Mouse (Mus musculus) yolk sac, embryonic 10.5 days (tissue): ENCODE data around the gene Fbxw4.
A peak's percentile ranks its signal among the peaks of the same experiment; 100 is the strongest.

Experiments
- DNase-seq: peaks from one replicate; pipeline ENCODE4 v3.0.0-alpha.2; 2017; ENCODE audit warnings: low spot score

Fbxw4 gene

GRCm38 (mm10) chr19:45578976-45579375 is 81.1 kb downstream of the Fbxw4 start:
- DNase-seq, result no peak

GRCm38 (mm10) chr19:45577141-45577750 is 82.9 kb downstream of the Fbxw4 start:
- no peak for DNase-seq

DNA sequence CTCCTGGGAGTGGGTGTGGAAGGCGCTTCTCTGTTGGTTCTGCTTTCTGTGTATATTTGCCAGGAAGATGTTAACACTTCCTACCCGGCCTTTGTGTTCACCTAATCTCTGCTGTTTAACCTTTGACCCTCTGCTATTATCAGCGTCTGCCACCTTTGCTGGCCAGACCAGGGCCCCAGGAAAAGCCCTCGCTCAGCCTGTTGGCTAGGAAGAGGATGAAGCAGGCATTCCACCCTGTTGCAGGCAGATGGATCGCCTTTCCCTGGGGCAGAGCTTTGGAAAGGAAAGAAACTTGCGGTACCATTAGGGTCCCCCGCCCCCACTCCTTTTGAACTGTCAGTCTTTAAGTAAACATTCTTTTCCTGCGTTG is 84.5 kb downstream of the Fbxw4 start:
- DNase-seq, result peak; percentile 82

- no peak for DNase-seq
Observed at GRCm38 (mm10) chr19:45574941-45575631, 85.0 kb downstream of the Fbxw4 start.

- DNase-seq, result no peak
Observed at GRCm38 (mm10) chr19:45574339-45574898, 85.7 kb downstream of the Fbxw4 start.

DNA sequence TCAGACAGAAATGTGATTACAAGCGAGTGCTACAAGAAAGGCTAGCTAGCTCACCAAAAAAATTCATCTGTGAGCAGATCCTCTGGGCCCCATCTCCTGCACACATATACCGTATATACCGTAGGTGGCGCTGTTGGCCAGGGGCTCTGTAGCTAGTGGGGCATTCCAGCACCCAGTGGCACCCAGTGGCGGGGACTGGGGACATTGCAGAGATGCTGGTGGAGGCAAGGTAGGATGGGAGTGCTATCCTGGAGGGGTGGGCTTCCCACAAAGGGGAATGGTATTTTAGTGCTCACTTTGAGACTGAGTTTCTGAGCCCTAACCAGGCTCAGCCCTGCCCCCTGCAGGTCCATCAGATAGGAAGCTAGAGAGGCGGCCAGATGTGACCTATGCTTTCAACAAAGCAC is 86.2 kb downstream of the Fbxw4 start:
- DNase-seq, result peak; percentile 58

- DNase-seq, result no peak
Observed at GRCm38 (mm10) chr19:45573033-45573432, 87.1 kb downstream of the Fbxw4 start.

DNA sequence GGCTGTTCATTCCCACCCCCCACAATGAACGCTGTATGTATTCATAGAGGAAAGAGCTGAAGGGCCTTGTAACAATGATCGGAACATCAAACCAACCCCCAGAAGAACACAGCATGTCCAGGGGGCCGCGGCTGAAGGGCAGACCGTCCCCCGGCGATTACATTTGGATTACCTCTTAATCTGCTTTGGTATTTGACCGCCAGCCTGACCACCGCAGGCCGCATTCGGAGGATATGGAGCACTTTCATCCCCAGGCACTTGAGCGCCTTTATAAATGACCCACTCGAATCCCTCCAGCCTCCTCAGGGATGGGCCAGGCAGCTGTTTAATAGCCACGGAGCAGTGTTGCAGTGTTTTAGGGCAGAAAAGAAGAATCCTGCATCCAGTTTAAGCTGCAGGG is 92.7 kb downstream of the Fbxw4 start:
- DNase-seq, result no peak

GRCm38 (mm10) chr19:45565925-45566715 is 94.0 kb downstream of the Fbxw4 start:
- no peak for DNase-seq

GRCm38 (mm10) chr19:45560153-45560890 is 99.8 kb downstream of the Fbxw4 start, which contains the start of the genes Poll and Gm17018:
Poll (minus strand) TSS chr19:45560531.
Gm17018 (plus strand) TSS chr19:45560615.
- peak; percentile 82 for DNase-seq

DNA sequence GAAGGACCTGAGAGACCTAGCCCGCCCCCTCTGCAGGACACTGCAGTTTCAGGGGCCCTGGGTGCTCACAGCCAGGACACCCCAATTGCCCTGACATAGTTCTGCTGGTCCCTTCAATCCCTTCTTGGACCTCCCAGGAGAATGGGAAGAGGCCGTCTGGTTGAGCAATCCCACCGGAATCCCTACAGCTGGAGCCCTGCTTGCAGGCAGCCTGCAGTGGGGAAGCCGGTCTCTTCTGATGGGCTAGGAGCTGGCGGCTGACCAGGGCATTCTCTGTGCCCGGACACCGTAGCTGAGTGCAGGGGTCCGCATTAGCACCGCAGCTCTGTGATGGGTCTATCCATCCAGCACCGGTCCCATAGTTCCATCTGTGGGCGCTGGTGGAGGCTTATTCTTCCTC is 106.0 kb downstream of the Fbxw4 start:
- DNase-seq, result no peak

DNA sequence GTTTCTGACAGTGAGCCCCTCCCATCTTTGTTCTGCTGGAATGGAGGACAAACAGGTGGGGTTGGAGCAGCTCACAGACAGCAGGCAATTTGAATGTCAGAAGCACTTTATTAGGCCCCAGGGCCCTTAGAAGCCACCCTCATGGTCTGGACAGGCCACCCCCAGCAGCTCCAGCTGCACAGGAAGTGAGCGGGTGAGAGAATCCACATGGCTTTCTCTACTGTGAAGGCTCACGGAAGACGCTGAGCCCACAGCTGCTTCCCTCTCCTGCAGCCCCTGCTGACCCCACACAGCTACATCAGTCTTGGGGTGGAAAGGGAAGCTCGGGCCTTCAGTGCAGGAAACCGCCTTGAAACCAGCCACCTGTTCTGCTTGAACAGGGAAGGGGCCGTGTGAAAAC is 107.9 kb downstream of the Fbxw4 start:
- no peak for DNase-seq

DNA sequence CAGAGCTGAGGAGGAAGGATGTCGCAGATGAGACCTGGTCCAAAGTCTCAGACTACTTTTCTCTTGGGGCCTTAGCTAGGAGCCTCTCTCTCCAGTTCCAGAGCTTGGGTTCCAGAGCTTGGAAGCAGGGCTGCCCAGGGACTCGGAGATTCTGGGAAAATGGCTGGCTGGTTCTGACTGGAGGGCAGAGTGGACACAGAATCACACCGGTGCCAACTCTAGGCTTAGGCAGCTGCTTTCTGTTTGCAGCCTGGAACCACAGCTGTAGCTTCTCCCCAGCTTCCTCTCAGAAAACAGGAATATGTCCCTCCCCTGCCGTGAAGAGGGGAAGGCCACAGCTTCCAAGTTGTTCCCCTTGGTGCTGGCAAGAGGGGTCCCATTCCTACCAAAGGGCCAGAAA is 110.2 kb downstream of the Fbxw4 start:
- DNase-seq, result no peak

DNA sequence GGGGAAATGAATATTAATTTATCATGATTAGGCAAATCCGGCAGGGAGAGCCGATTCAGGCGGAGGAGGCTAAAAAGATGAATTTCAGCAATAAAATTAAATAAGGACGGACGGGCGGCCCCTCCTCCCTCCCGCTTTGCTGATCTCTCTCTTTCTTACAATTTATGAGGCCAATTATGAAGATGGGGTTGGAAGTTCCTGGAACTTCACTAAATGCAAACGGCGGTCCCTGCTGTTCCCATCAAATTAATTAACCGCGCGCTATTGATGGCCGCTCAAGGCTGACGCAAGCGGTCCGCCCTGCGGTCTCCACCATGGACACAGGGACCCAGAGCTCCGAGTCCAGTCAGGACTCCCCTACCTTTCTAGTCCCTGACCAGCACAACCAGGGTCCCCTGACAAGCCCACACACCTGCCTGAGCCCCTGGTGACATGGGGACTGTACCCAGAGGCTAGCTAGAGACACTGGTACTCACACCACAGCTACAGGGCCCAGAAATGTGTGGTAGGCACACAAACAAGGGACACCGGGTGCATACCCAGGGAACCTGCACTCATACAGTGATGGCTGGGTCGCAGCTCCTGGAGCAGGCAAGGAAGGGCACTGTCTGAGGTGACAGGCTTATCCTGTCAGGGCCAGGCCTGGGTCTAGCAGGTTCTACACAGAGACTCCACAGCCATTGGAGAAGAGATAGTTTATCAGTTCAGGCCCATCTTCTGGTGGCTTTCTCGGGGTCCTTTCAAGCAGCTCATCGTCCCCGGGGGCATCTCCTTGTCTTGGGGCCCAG is 110.8 kb downstream of the Fbxw4 start:
- DNase-seq, result no peak

DNA sequence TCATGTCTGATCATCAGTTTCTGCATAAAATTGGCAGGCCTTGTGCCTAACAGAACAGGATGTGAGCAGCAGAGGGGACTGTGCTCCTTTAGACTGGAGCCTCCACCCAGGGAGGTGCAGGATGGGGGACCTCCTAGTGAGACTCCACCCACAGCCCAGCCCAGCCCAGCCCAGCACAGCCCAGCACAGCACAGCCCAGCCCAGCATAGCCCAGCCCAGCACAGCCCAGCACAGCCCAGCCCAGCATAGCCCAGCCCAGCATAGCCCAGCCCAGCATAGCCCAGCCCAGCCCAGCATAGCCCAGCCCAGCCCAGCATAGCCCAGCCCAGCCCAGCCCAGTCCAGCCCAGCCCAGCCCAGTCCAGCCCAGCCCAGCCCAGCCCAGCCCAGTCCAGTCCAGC is 111.9 kb downstream of the Fbxw4 start:
- DNase-seq, result peak; percentile 44

DNA sequence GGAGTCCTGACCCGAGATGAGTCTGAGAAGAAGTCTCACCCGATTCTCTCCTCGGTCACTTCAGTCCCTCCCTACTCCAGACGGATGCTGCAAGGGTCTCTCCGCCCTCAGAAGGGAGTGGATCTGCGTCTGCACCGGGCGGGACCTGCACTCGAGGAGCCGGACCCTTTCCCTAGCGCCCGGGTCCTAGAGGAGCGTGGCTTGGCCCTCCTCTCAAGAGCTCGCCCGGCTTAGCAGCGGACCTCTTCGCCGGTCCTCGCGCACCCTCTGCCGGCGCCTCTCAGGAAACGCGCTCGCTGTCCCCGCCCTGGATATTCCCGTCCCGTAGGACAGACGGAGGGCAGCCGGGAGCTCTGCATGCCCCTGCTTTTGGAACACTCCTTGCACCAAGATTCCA is 115.2 kb downstream of the Fbxw4 start:
- peak; percentile 70 for DNase-seq

DNA sequence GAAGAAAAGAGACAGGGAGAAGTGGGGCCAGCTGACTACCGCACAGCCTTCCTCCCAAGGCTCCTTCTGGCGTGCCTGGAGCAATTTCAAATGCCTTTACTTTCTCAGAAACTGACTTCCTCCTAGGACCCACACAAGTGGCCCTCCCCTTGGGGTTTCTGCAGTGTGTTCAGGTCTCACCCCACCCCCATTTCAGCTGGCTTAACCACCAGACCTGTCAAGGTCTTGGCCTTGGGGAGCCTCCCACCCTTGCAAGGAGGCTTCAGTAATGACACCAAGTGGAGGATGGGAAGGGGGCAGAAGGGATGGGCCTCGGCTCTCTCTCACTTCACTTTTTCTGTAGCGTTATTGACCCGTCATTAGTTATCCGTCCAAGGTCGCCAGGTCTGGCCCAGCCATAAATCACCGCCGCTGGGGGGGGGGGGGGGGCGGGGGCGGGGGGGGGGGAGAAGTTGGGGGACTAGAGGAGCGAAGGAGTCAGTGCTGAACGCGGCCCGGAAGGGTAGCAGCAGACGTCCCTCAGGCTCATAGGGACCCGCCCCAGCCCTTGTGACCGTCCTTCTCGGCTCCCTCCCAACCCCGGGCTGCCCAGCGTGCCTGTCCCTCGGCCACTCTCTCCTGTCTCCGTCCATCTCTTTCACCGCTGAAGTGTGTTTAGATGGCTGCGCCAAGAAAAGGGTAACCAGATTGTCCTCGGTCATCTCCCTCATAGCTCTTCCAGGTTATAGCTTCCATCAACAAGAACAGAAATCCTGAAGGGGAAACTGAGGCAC is 115.8 kb downstream of the Fbxw4 start:
- DNase-seq, result no peak

DNA sequence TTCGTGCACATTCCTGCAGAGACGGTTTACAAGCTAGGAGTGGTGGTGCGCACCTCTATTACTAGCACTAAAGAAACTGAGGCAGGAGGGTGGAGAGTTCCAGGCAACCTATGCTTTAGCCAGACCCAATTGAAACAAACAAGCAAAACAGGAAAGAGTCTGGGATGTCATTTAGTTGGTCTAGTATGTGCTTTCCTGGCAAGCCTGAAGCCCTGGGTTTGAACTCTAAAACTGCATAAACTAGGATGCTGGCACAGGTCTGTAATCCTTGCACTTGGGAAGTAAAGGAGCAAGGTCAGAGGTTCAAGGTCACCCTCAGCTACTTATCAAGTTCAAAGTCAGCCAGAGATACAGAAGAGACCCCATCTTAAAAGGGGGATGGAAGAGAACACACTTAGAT is 118.1 kb downstream of the Fbxw4 start:
- no peak for DNase-seq

GRCm38 (mm10) chr19:45541409-45542041 is 118.6 kb downstream of the Fbxw4 start:
- peak; percentile 21 for DNase-seq
